In the genomic region with DNA sequence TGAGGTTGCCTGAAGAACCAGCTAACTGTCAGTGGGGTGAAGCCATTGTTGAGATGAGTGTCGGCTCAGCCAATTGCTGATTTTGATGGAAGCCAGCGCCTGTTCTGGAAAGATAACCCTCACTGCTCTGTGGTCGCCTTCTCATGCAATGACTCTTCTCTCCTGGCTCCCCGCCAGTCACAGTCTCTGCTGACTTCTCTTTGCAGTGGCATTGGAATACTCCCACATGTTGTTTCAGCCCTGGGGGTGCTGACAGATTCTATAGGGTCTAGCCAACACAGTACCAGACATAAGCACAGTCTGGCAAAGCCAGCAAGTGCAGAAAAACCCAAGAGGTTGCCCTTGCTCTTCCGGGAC, we compare ENCODE assay signal across 8 mouse cellular contexts. TPM values are rescaled to one million over a fixed set of nuclear protein-coding genes. Genes with fewer than 3 reads are reported as not detected.
A peak's percentile ranks its signal among the peaks of the same experiment; 100 is the strongest.
DNase-seq lines count a peak whose midpoint lies in the region; ATAC-seq lines count a peak whose summit lies in the region.

No protein-coding gene starts in this region.

- peak; percentile 57 for ATAC-seq in forebrain, embryonic 14.5 days
- ATAC-seq in forebrain, embryonic 12.5 days (ENCODE audit: low FRiP score) = no peak
- ATAC-seq in neural tube, embryonic 15.5 days (ENCODE audit: low FRiP score) = no peak
- no peak for ATAC-seq in intestine, embryonic 16.5 days

- H3K4me3 ChIP-seq in forebrain, embryonic 14.5 days (ENCODE audit: low read depth, low read length) = no peak overlapping the region
- H3K4me3 ChIP-seq in forebrain, embryonic 12.5 days (replicated peaks) = no peak overlapping the region
- no peak overlapping the region for H3K4me3 ChIP-seq in heart, embryonic 10.5 days
- no peak overlapping the region for H3K4me3 ChIP-seq in neural tube, embryonic 15.5 days (replicated peaks)
- H3K4me3 ChIP-seq in intestine, embryonic 16.5 days (ENCODE audit: low read length) = no peak overlapping the region

- no peaks in the 10 kb centered on the region for H3K27me3 ChIP-seq in forebrain, embryonic 14.5 days (replicated peaks; ENCODE audit: control insufficient read depth, insufficient read depth, low read length)
- no peaks in the 10 kb centered on the region for H3K27me3 ChIP-seq in forebrain, embryonic 12.5 days
- H3K27me3 ChIP-seq in heart, embryonic 10.5 days (ENCODE audit: insufficient read depth, poor library complexity, severe bottlenecking) = peaks cover 64% of the 10 kb centered on the region
- H3K27me3 ChIP-seq in neural tube, embryonic 15.5 days (replicated peaks) = no peaks in the 10 kb centered on the region
- no peaks in the 10 kb centered on the region for H3K27me3 ChIP-seq in intestine, embryonic 16.5 days (replicated peaks; ENCODE audit: control insufficient read depth, insufficient read depth, low read length)

- no peaks in the 10 kb centered on the region for H3K36me3 ChIP-seq in forebrain, embryonic 14.5 days (ENCODE audit: control insufficient read depth, insufficient read depth, low read length)
- no peaks in the 10 kb centered on the region for H3K36me3 ChIP-seq in forebrain, embryonic 12.5 days (replicated peaks)
- H3K36me3 ChIP-seq in heart, embryonic 10.5 days = no peaks in the 10 kb centered on the region
- no peaks in the 10 kb centered on the region for H3K36me3 ChIP-seq in neural tube, embryonic 15.5 days
- H3K36me3 ChIP-seq in intestine, embryonic 16.5 days (ENCODE audit: control insufficient read depth, insufficient read depth, low read length) = no peaks in the 10 kb centered on the region

- peak; percentile 56 for DNase-seq in forebrain, embryonic 14.5 days (ENCODE audit: low spot score)
- DNase-seq in urinary bladder, postnatal 14 days (ENCODE audit: low spot score) = peak; percentile 51
- no peak for DNase-seq in urinary bladder, postnatal 25 days (ENCODE audit: low spot score)
- DNase-seq in heart, embryonic 10.5 days (ENCODE audit: low spot score) = peak; percentile 94
- peak; percentile 34 to 37 for DNase-seq in layer of hippocampus, postnatal 10 days (ENCODE audit: low spot score in 2 of 2)

- WGBS in forebrain, embryonic 14.5 days = 71% methylated on average over 5 of the region's 5 CpGs
- WGBS in forebrain, embryonic 12.5 days = 87% methylated on average over 5 of the region's 5 CpGs
- 19% methylated on average over 5 of the region's 5 CpGs for WGBS in heart, embryonic 10.5 days
- 66% methylated on average over 5 of the region's 5 CpGs for WGBS in neural tube, embryonic 15.5 days
- WGBS in intestine, embryonic 16.5 days = 52% methylated on average over 5 of the region's 5 CpGs

- peaks cover 7% of the 10 kb centered on the region for H3K4me1 ChIP-seq in forebrain, embryonic 14.5 days (ENCODE audit: control insufficient read depth, insufficient read depth, low read length)
- H3K4me1 ChIP-seq in forebrain, embryonic 12.5 days = 0 out of 2 replicates have a peak, but pooled peaks cover 6% of the 10 kb centered on the region
- peaks cover 49% of the 10 kb centered on the region for H3K4me1 ChIP-seq in heart, embryonic 10.5 days
- H3K4me1 ChIP-seq in neural tube, embryonic 15.5 days = peaks cover 36% of the 10 kb centered on the region
- peaks cover 25% of the 10 kb centered on the region for H3K4me1 ChIP-seq in intestine, embryonic 16.5 days (ENCODE audit: control insufficient read depth, insufficient read depth, low read length)

- H3K27ac ChIP-seq in forebrain, embryonic 14.5 days (ENCODE audit: low read depth, low read length) = 0 out of 2 replicates have a peak overlapping the region, but pooled peaks have one; percentile 9
- H3K27ac ChIP-seq in forebrain, embryonic 12.5 days = no peak overlapping the region
- H3K27ac ChIP-seq in heart, embryonic 10.5 days = 0 out of 2 replicates have a peak overlapping the region, but pooled peaks have one; percentile 23
- peak overlapping the region; percentile 6; the same call in 1 of the 2 replicates for H3K27ac ChIP-seq in neural tube, embryonic 15.5 days (replicated peaks)
- H3K27ac ChIP-seq in intestine, embryonic 16.5 days (ENCODE audit: low read length) = no peak overlapping the region

- no peak overlapping the region for H3K4me2 ChIP-seq in forebrain, embryonic 14.5 days (ENCODE audit: low read length)
- H3K4me2 ChIP-seq in forebrain, embryonic 12.5 days = no peak overlapping the region
- no peak overlapping the region for H3K4me2 ChIP-seq in neural tube, embryonic 15.5 days
- H3K4me2 ChIP-seq in intestine, embryonic 16.5 days (ENCODE audit: low read depth, low read length) = no peak overlapping the region

- no peak overlapping the region for H3K9ac ChIP-seq in forebrain, embryonic 14.5 days (ENCODE audit: low read length)
- H3K9ac ChIP-seq in forebrain, embryonic 12.5 days = no peak overlapping the region
- no peak overlapping the region for H3K9ac ChIP-seq in neural tube, embryonic 15.5 days (replicated peaks)
- H3K9ac ChIP-seq in intestine, embryonic 16.5 days (ENCODE audit: low read depth, low read length) = no peak overlapping the region

- no peaks in the 10 kb centered on the region for H3K9me3 ChIP-seq in forebrain, embryonic 14.5 days (replicated peaks; ENCODE audit: control insufficient read depth, low read length)
- H3K9me3 ChIP-seq in forebrain, embryonic 12.5 days = no peaks in the 10 kb centered on the region
- no peaks in the 10 kb centered on the region for H3K9me3 ChIP-seq in heart, embryonic 10.5 days
- no peaks in the 10 kb centered on the region for H3K9me3 ChIP-seq in neural tube, embryonic 15.5 days (replicated peaks)
- H3K9me3 ChIP-seq in intestine, embryonic 16.5 days (ENCODE audit: control insufficient read depth, low read length) = no peaks in the 10 kb centered on the region

RNA-seq across cellular contexts. Expression of a gene that starts 27.5 kb away (rescaled TPM):
- 23.5 and 36.1 TPM in 2 replicates for polyA plus RNA-seq in forebrain, embryonic 14.5 days (2014; fragmentation: Nextera tagmentation; extraction: Ambion mirVana)
- polyA plus RNA-seq in forebrain, embryonic 12.5 days (2016; fragmentation: Nextera tagmentation; extraction: Ambion mirVana) = 13.2 and 14.3 TPM in 2 replicates
- polyA plus RNA-seq in heart, embryonic 10.5 days (2016; fragmentation: Nextera tagmentation; extraction: Ambion mirVana) = 0.65 and 0.85 TPM in 2 replicates
- 100 to 1,000 TPM; 446 to 471 TPM for total RNA-seq in layer of hippocampus, postnatal 10 days (2021)
- 114 and 122 TPM in 2 replicates for polyA plus RNA-seq in neural tube, embryonic 15.5 days (2015; fragmentation: Nextera tagmentation; extraction: Ambion mirVana)
- polyA plus RNA-seq in intestine, embryonic 16.5 days (2015; fragmentation: Nextera tagmentation; extraction: Ambion mirVana) = 3.4 and 3.6 TPM in 2 replicates

Comparison
In these comparisons a context has a peak if more than half of its experiments do, and no peak if none do; other contexts are left out.
1. H3K27ac ChIP-seq: peak in forebrain, embryonic 14.5 days (single experiment), heart, embryonic 10.5 days (single experiment) and neural tube, embryonic 15.5 days (single experiment); none in forebrain, embryonic 12.5 days (single experiment) and intestine, embryonic 16.5 days (single experiment).